Mouse (Mus musculus) megakaryocyte, embryonic 14.5 days (primary cell): ENCODE results near the gene Ddias. TPM values are rescaled to one million over a fixed set of nuclear protein-coding genes. Genes with fewer than 3 reads are reported as not detected.

Experiments used
- H3K27me3 ChIP-seq: replicated peaks from 2 replicates; pipeline ENCODE3; 2012; ENCODE audit warnings: inconsistent platforms
- H3K36me3 ChIP-seq: replicated peaks from 2 replicates; pipeline ENCODE3; 2012; ENCODE audit warnings: low read length, inconsistent platforms, mixed read lengths
- H3K4me1 ChIP-seq: 2 replicates; pipeline ENCODE4 v1.6.1; 2012; ENCODE audit warnings: inconsistent platforms
- H3K4me3 ChIP-seq: replicated peaks from 2 replicates; pipeline ENCODE3; 2012; ENCODE audit warnings: moderate library complexity, mild to moderate bottlenecking, inconsistent platforms
- H3K9me3 ChIP-seq: 2 replicates; pipeline ENCODE4 v1.6.1; 2012; ENCODE audit warnings: inconsistent platforms
- FLI1 ChIP-seq: IDR thresholded peaks from 2 replicates; pipeline ENCODE4 v1.6.1; 2012; ENCODE audit warnings: low read length, inconsistent platforms, mixed read lengths
- GATA1 ChIP-seq: IDR thresholded peaks from 3 replicates; pipeline ENCODE4 v1.6.1; 2012; ENCODE audit warnings: mixed read lengths, low read length, inconsistent platforms, borderline replicate concordance
- polyA plus RNA-seq: library from polyadenylated mRNA; stranded (reverse); fragments of >175 nt; gene quantifications from 2 replicates; pipeline ENCODE4 v1.2.3, GENCODE M21; 2012; ENCODE audit warnings: low replicate concordance; ENCODE audit not compliant: insufficient read depth

The Ddias gene
- polyA plus RNA-seq, 1 experiment: 0.22 TPM

- Histone ChIP-seq H3K36me3 (peaks cover 61% of the 10 kb centered on the region), H3K9me3 (peaks cover 6% of the 10 kb centered on the region; the same call in 1 of the 2 replicates), H3K4me1 (peaks cover 50% of the 10 kb centered on the region), H3K27me3 (no peaks in the 10 kb centered on the region), H3K4me3 (no peak overlapping the region)
- TF ChIP-seq GATA1 (no peak), FLI1 (no peak)
Measured at GRCm38 (mm10) chr7:92890211-92890610, 16.2 kb upstream of the Ddias start.

- TF ChIP-seq FLI1 (no peak), GATA1 (no peak)
- peaks cover 75% of the 10 kb centered on the region for H3K4me1 ChIP-seq
- H3K36me3 ChIP-seq: peaks cover 58% of the 10 kb centered on the region
- H3K9me3 ChIP-seq: peaks cover 2% of the 10 kb centered on the region; the same call in 1 of the 2 replicates
- no peaks in the 10 kb centered on the region for H3K27me3 ChIP-seq
- no peak overlapping the region for H3K4me3 ChIP-seq
Measured at GRCm38 (mm10) chr7:92887230-92887629, 13.2 kb upstream of the Ddias start.

DNA sequence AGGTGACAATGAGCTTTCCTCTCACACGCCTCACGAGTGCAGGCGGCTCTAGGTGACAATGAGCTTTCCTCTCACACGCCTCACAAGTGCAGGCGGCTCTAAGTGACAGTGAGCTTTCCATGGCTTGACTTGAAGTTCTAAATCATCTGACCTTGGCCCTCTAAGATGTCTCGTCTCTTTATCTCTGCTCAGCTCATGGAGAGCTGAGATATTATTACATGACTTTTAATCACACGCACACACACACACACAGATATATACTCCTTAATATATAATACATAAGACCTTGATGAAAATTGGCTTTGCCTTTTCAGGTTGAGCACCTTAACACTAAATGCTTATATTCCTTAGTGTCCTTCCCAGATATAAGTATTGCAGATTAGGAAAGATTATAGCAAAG, 12.8 kb upstream of the Ddias start:
- TF ChIP-seq FLI1: no peak
- TF ChIP-seq GATA1: no peak
- Histone ChIP-seq H3K4me1 (peaks cover 79% of the 10 kb centered on the region), H3K36me3 (peaks cover 57% of the 10 kb centered on the region), H3K4me3 (no peak overlapping the region), H3K9me3 (no peaks in the 10 kb centered on the region), H3K27me3 (no peaks in the 10 kb centered on the region)

DNA sequence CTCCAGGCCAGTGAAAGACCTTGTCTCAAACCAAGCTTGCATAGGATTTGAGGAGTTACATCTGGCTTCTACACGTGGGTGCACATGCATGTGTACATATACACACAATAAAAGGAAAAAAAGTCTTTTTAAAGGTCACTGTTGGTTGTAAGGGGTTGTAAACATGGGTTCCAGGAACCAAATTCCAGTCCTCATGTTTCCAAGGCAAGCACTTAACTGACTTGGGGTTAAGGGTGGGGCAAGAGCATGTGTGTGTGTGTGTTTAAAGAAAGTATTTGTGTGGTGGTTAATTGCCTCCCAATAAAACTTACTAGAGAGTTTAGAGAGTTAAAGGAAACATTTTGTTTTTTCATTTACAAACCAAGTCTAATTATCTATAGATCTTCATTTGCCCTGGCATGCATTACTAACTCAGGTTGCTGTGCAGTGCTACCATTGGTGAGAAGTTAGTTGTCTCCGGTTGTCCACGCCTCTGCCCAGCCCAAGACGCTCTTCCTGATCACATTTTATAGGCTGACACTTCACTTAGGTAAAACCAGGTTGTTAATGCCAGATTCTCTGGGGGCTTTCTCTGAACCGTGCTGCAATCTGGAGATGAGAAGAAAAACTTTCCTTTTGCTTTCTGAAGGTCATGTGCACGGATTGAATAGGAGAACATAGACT, 11.1 kb upstream of the Ddias start:
- TF ChIP-seq FLI1: no peak
- TF ChIP-seq GATA1: no peak

GRCm38 (mm10) chr7:92883850-92884716, 10.0 kb upstream of the Ddias start:
- H3K9me3 ChIP-seq: no peaks in the 10 kb centered on the region
- TF ChIP-seq GATA1: no peak
- no peak for TF ChIP-seq FLI1
- H3K36me3 ChIP-seq: peaks cover 53% of the 10 kb centered on the region
- H3K4me1 ChIP-seq: peaks cover 86% of the 10 kb centered on the region
- no peak overlapping the region for H3K4me3 ChIP-seq
- no peaks in the 10 kb centered on the region for H3K27me3 ChIP-seq

More for the DNA sequence above, 11.1 kb upstream of the Ddias start:
- Histone ChIP-seq H3K9me3 (no peaks in the 10 kb centered on the region), H3K36me3 (peaks cover 57% of the 10 kb centered on the region), H3K4me3 (peak overlapping the region; percentile 29), H3K4me1 (peaks cover 86% of the 10 kb centered on the region), H3K27me3 (no peaks in the 10 kb centered on the region)

DNA sequence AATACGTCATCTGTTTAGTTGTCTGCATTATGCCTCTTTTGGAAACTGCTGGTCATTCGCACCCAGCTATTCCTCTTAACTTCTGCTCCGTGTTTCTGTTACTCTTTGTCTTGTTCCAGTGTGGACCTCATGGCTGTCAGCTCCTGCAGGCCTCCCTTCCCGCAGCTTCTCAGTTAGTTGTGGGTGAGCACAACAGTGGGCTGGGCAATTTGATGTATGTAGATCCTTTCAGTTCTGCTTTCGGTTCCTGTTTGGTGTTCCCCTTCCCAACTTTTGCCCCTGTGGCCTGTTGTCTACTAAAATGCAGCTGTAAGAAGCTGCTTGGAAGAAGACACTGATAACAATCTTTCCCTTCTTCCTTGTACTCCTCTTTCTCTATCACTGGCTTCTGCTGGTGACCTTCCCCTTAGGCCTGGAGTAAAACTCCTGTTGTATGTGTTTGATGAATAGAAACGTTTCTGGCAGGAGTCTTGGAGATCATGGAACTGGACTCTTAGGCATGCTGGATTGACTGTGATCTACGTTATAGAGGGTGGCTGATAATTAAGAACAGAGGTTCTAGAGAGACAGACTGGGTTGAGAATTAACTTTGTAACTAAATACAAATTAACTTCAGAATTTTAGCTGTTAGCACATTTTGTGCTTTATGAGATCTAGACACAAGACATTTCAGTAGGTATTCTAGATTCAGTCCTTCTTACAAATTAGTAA, 4.7 kb upstream of the Ddias start:
- Histone ChIP-seq H3K4me3 (peak overlapping the region; percentile 31), H3K36me3 (peaks cover 24% of the 10 kb centered on the region), H3K9me3 (no peaks in the 10 kb centered on the region), H3K27me3 (no peaks in the 10 kb centered on the region), H3K4me1 (peaks cover 73% of the 10 kb centered on the region)
- TF ChIP-seq GATA1 (no peak), FLI1 (no peak)

DNA sequence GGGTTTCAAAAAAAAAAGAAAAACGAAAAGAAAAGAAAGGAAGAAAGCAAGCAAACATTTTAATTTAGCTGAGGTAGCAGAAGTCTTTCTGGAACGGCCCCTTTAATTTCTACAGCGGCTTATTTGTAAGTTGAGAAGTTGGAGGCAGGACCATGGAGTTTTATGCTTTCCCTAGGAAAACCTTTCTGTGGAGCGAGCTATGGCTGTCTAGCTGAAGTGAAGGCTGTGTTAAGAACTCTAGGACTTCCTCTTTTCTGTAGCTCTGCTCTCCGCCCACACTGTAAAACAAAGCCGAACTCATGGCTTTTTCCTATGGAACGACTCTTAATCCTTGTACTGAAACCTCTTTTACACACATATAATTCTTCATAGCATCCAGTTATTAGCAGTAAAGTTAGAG, 2.5 kb upstream of the Ddias start:
- TF ChIP-seq FLI1 (no peak), GATA1 (no peak)
- peaks cover 71% of the 10 kb centered on the region for H3K4me1 ChIP-seq
- no peaks in the 10 kb centered on the region for H3K9me3 ChIP-seq
- H3K36me3 ChIP-seq: peaks cover 18% of the 10 kb centered on the region
- peak overlapping the region; percentile 98 for H3K4me3 ChIP-seq
- no peaks in the 10 kb centered on the region for H3K27me3 ChIP-seq

GRCm38 (mm10) chr7:92876066-92876465, 2.0 kb upstream of the Ddias start:
- no peaks in the 10 kb centered on the region for H3K27me3 ChIP-seq
- peak overlapping the region; percentile 98 for H3K4me3 ChIP-seq
- no peak for TF ChIP-seq GATA1
- no peak for TF ChIP-seq FLI1
- peaks cover 71% of the 10 kb centered on the region for H3K4me1 ChIP-seq
- peaks cover 22% of the 10 kb centered on the region for H3K36me3 ChIP-seq
- H3K9me3 ChIP-seq: no peaks in the 10 kb centered on the region

DNA sequence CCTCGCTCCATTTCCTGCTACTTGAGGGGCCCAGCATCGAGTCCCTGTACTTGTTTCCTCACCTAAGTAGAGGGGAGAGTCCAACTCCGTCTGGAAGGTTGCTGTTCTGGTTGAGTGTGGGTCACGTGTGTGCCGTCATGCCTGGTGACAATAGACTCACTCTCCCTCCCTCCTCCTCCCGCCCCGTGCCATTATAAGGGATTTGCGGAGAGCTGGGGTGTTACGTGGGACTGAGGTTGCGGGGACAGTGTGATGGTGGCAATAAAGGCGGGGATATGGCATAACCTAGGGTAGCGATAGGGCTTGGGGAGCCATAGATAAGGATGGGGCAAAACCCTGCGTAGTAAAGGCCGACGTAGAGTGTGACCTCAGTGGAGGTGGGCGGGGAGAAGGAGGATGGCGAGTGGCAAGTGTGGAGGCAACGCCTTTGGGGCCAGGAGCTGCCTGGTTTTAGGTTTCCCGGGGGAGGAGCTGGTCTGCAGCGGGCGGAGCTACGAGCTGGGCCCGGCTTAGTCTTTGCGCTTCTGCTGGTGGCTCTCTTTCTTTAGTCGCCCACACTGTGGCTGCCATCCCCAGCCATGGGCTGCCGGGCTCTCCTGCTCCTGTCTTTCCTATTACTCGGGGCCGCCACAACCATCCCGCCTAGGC, 838 bp upstream of the Ddias start:
- Histone ChIP-seq H3K4me3 (peak overlapping the region; percentile 98), H3K27me3 (no peaks in the 10 kb centered on the region), H3K36me3 (peaks cover 17% of the 10 kb centered on the region), H3K9me3 (no peaks in the 10 kb centered on the region), H3K4me1 (peaks cover 69% of the 10 kb centered on the region)
- TF ChIP-seq GATA1: peak; percentile 79; the same call in 2 of the 3 replicates
- TF ChIP-seq FLI1: no peak
